ENCODE assay signal across 16 mouse cellular contexts in the genomic region with DNA sequence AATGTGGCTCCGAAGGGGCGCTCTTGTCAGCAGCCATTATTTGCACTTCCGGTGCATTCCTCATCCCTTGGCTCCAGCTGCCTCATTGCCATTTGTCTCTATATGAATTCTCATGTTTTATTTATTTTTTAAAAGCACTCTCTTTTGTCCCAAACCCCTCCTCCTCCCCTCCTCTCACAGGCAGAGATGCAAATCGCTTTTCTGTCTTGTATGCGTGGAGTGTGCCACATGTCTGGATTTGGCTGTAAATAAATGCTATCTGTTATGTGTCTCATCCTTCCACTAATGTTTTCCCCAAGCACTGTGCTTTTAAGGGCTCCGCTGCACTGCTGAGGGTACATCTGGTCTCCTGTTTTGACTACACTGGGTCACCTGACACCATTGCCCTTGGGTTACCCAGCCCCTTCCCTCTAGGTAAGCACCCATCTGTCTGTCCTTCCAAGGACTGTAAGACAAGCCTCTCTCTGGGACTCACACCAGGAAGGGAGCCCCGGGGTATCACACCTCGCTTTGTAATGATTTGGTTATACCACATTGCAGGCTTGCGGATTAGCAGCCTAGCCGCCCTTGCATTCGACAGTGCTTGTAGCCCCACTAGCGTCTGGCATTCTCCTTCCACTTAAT. TPM values are rescaled to one million over a fixed set of nuclear protein-coding genes. Genes with fewer than 3 reads are reported as not detected.
DNase-seq lines count a peak whose midpoint lies in the region; ATAC-seq lines count a peak whose summit lies in the region.
"Had no signal": no experiment of that assay in that cellular context is flagged by ENCODE, and none has a peak within 500 bp of the region (broad histone marks: within the 10 kb centered on the region; RNA-seq: fewer than 3 reads in every experiment).

No protein-coding gene starts in this region.

- H3K9ac ChIP-seq in embryonic facial prominence, embryonic 14.5 days (ENCODE audit: low read depth, low read length) = no peak overlapping the region
- H3K9ac ChIP-seq in hindbrain, embryonic 12.5 days = no peak overlapping the region
- H3K9ac ChIP-seq in midbrain, embryonic 16.5 days (ENCODE audit: low read depth, low read length) = no peak overlapping the region

- H3K4me3 ChIP-seq in embryonic facial prominence, embryonic 14.5 days (ENCODE audit: low read depth, low read length) = no peak overlapping the region
- H3K4me3 ChIP-seq in hindbrain, embryonic 12.5 days = no peak overlapping the region
- no peak overlapping the region for H3K4me3 ChIP-seq in midbrain, embryonic 16.5 days (ENCODE audit: low read depth, low read length)

- H3K4me2 ChIP-seq in embryonic facial prominence, embryonic 14.5 days (ENCODE audit: low read depth, low read length) = no peak overlapping the region
- H3K4me2 ChIP-seq in hindbrain, embryonic 12.5 days (replicated peaks) = no peak overlapping the region
- no peak overlapping the region for H3K4me2 ChIP-seq in midbrain, embryonic 16.5 days (ENCODE audit: low read length)

- H3K36me3 ChIP-seq in embryonic facial prominence, embryonic 14.5 days (ENCODE audit: control insufficient read depth, insufficient read depth, low read length) = no peaks in the 10 kb centered on the region
- no peaks in the 10 kb centered on the region for H3K36me3 ChIP-seq in hindbrain, embryonic 12.5 days
- no peaks in the 10 kb centered on the region for H3K36me3 ChIP-seq in midbrain, embryonic 16.5 days (ENCODE audit: control insufficient read depth, insufficient read depth, low read length)

- ATAC-seq in embryonic facial prominence, embryonic 14.5 days (ENCODE audit: low read depth) = peak; percentile 73
- ATAC-seq in hindbrain, embryonic 12.5 days (ENCODE audit: low FRiP score) = peak; percentile 40
- 0 out of 2 replicates have a peak, but pooled peaks have one; percentile 15 for ATAC-seq in midbrain, embryonic 16.5 days

- no peaks in the 10 kb centered on the region for H3K27me3 ChIP-seq in embryonic facial prominence, embryonic 14.5 days (replicated peaks; ENCODE audit: control insufficient read depth, insufficient read depth, low read length)
- no peaks in the 10 kb centered on the region for H3K27me3 ChIP-seq in hindbrain, embryonic 12.5 days
- H3K27me3 ChIP-seq in midbrain, embryonic 16.5 days (ENCODE audit: control insufficient read depth, insufficient read depth, low read depth, low read length) = no peaks in the 10 kb centered on the region

- no peaks in the 10 kb centered on the region for H3K9me3 ChIP-seq in embryonic facial prominence, embryonic 14.5 days (ENCODE audit: control insufficient read depth, low read length)
- H3K9me3 ChIP-seq in hindbrain, embryonic 12.5 days (replicated peaks) = no peaks in the 10 kb centered on the region
- H3K9me3 ChIP-seq in midbrain, embryonic 16.5 days (replicated peaks; ENCODE audit: control insufficient read depth, low read length, poor library complexity, severe bottlenecking) = no peaks in the 10 kb centered on the region

- 0 out of 2 replicates have a peak, but pooled peaks cover 8% of the 10 kb centered on the region for H3K4me1 ChIP-seq in embryonic facial prominence, embryonic 14.5 days (ENCODE audit: control insufficient read depth, insufficient read depth, low read length)
- H3K4me1 ChIP-seq in hindbrain, embryonic 12.5 days = peaks cover 27% of the 10 kb centered on the region
- peaks cover 7% of the 10 kb centered on the region for H3K4me1 ChIP-seq in midbrain, embryonic 16.5 days (ENCODE audit: control insufficient read depth, insufficient read depth, low read length)

- H3K27ac ChIP-seq in embryonic facial prominence, embryonic 14.5 days (replicated peaks; ENCODE audit: low read depth, low read length) = no peak overlapping the region
- H3K27ac ChIP-seq in hindbrain, embryonic 12.5 days = peak overlapping the region; percentile 64
- no peak overlapping the region for H3K27ac ChIP-seq in midbrain, embryonic 16.5 days (ENCODE audit: low read length)

- WGBS in embryonic facial prominence, embryonic 14.5 days = 38% methylated on average over 12 of the region's 12 CpGs
- 35% methylated on average over 12 of the region's 12 CpGs for WGBS in hindbrain, embryonic 12.5 days
- 29% methylated on average over 12 of the region's 12 CpGs for WGBS in midbrain, embryonic 16.5 days

- DNase-seq in brain, embryonic 18.5 days (ENCODE audit: low read depth, low spot score) = peak; percentile 36
- DNase-seq in embryonic facial prominence, embryonic 14.5 days (ENCODE audit: low spot score) = peak; percentile 43
- DNase-seq in spleen, postnatal 4 days (ENCODE audit: low spot score in 2 of 2) = no peak
- no peak for DNase-seq in thymus, postnatal 14 days
- DNase-seq in gastrocnemius, adult 8-10 months (ENCODE audit: low spot score in 2 of 2) = no peak
- DNase-seq: heart, postnatal 10 days; kidney, adult 18-20 months had no signal

RNA-seq across cellular contexts. Expression of a gene that starts 12.6 kb away (rescaled TPM):
- polyA plus RNA-seq in embryonic facial prominence, embryonic 14.5 days (2014; fragmentation: Nextera tagmentation; extraction: Ambion mirVana) = not detected in 2 replicates
- not detected in 2 replicates for polyA plus RNA-seq in hindbrain, embryonic 12.5 days (2016; fragmentation: Nextera tagmentation; extraction: Ambion mirVana)
- not detected in 2 replicates for polyA plus RNA-seq in midbrain, embryonic 16.5 days (2015; fragmentation: Nextera tagmentation; extraction: Ambion mirVana)
- not detected for total RNA-seq in gastrocnemius, adult 8-10 months (2022)
- total RNA-seq: adrenal gland, adult 18-20 months; CH12.LX; granulocyte monocyte progenitor cell, adult 5-6 weeks; heart, postnatal 10 days; layer of hippocampus, adult 18-20 months; left cerebral cortex, postnatal 10 days; megakaryocyte-erythroid progenitor cell, adult 5-6 weeks had no signal
- polyA plus RNA-seq: liver, adult 2 months had no signal

RNA-seq across cellular contexts. Expression of a gene that starts 52.4 kb away (rescaled TPM):
- polyA plus RNA-seq in embryonic facial prominence, embryonic 14.5 days (2014; fragmentation: Nextera tagmentation; extraction: Ambion mirVana) = 20.4 and 20.5 TPM in 2 replicates
- 11.9 and 12.7 TPM in 2 replicates for polyA plus RNA-seq in hindbrain, embryonic 12.5 days (2016; fragmentation: Nextera tagmentation; extraction: Ambion mirVana)
- polyA plus RNA-seq in midbrain, embryonic 16.5 days (2015; fragmentation: Nextera tagmentation; extraction: Ambion mirVana) = 4.8 and 5.4 TPM in 2 replicates
- 100 to 1,000 TPM; 145 to 259 (median 191) TPM for total RNA-seq in gastrocnemius, adult 8-10 months (2022)
- total RNA-seq: CH12.LX had no signal

Comparison
In these comparisons a context has a peak if more than half of its experiments do, and no peak if none do; other contexts are left out.
1. DNase-seq: peak in brain, embryonic 18.5 days (single experiment) and embryonic facial prominence, embryonic 14.5 days (single experiment); none in spleen, postnatal 4 days (0 of 2), thymus, postnatal 14 days (single experiment) and gastrocnemius, adult 8-10 months (0 of 2).
2. ATAC-seq: peak in every context shown above with its lines; median percentile 73 in embryonic facial prominence, embryonic 14.5 days; 40 in hindbrain, embryonic 12.5 days; 15 in midbrain, embryonic 16.5 days.